Mouse (Mus musculus): Measurements from ENCODE around the gene Csrnp1.

DNA sequence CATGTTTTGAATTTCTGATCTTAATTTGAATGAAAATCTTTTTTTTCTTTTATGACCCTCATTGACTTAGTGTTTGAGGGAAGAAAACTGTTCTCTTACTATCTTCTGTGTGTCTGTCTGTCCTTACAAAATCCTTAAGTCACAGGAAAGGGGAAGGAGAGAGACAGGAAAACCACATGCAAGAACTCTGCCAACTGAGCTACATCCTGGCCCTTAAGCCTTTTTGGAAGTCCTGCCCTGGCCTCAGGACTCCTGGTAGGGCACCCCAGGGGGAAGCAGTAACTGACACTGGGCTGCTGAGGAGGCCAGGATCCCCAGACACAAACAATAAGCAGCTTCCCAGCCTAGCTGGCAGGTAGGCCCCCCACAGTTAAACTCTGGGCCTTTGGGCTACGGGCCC, 41.1 kb downstream of the Csrnp1 start:
- TF ChIP-seq CTCF (IDR thresholded peaks at IDR 0.05; ENCODE audit: insufficient read depth, low read depth, low read length) (no peak), POLR2A (IDR thresholded peaks at IDR 0.05; ENCODE audit: insufficient read depth, low read depth, low read length) (no peak)
